Mouse (Mus musculus): ENCODE measurements at regions not wholly inside any gene's neighbourhood (a gene's known extent, or its start where the extent isn't known, plus 50 kb on each side); places are given as distances from the start of the nearest gene placed in this dataset.

GRCm38 (mm10) chr12:77715506-77715905, 477.6 kb downstream of the Fut8 start:
- no peak for TF ChIP-seq CTCF (IDR thresholded peaks at IDR 0.05)
- no peak for TF ChIP-seq POLR2A (IDR thresholded peaks at IDR 0.05; ENCODE audit: insufficient read depth, low read depth, low read length)
- TF ChIP-seq EP300 (IDR thresholded peaks at IDR 0.05; ENCODE audit: insufficient read depth, low read depth, low read length) = no peak

Data from heart, adult 2 months (tissue).